Mouse (Mus musculus) mouse embryonic stem cell (cell line): ENCODE results near the gene Scml4.

Source experiments
- in situ Hi-C, 2 experiments: fragments of 300-500 bp; cut with MboI; formaldehyde crosslinking; loops; 1 replicate in 1 of 2; 3 replicates in 1 of 2; pipeline ENCODE4 v1.14.3; 2019 to 2020; ENCODE audit warnings: low sequenced_read_pairs in 2 of 2, low pct_unique_long_range_greater_than_20kb in 1 of 2, mixed read lengths in 1 of 2; ENCODE audit not compliant: unreplicated experiment in 1 of 2

The Scml4 gene

GRCm38 (mm10) chr10:42963061-42963460 is 102.9 kb downstream of the Scml4 start:
- in situ Hi-C loops: no loop called here

GRCm38 (mm10) chr10:42968332-42968731 is 108.2 kb downstream of the Scml4 start:
- in situ Hi-C loops: no loop called here

- in situ Hi-C loops: no loop called here
These were observed 112.5 kb downstream of the Scml4 start for GRCm38 (mm10) chr10:42972504-42973172.

- in situ Hi-C loops: no loop called here
These were observed 113.4 kb downstream of the Scml4 start for GRCm38 (mm10) chr10:42973537-42973936.

GRCm38 (mm10) chr10:42976577-42976976 is 116.4 kb downstream of the Scml4 start:
- in situ Hi-C loops: no loop called here

- in situ Hi-C loops: no loop called here
These were observed 118.2 kb downstream of the Scml4 start for GRCm38 (mm10) chr10:42978346-42978745.

GRCm38 (mm10) chr10:42980999-42981757 is 121.0 kb downstream of the Scml4 start:
- in situ Hi-C loops: no loop called here

GRCm38 (mm10) chr10:42984886-42985285 is 124.7 kb downstream of the Scml4 start:
- in situ Hi-C loops: loop anchor here in 1 of 2 experiments (5.0 kb wide), 1 partner anchor 143 kb away; no protein-coding TSS in a partner anchor

- in situ Hi-C loops: loop anchor here in 1 of 2 experiments (5.0 kb wide), 1 partner anchor 145 kb away; no protein-coding TSS in a partner anchor
These were observed 127.5 kb downstream of the Scml4 start for GRCm38 (mm10) chr10:42987594-42988052.

GRCm38 (mm10) chr10:42988627-42989026 is 128.5 kb downstream of the Scml4 start:
- in situ Hi-C loops: loop anchor here in 1 of 2 experiments (5.0 kb wide), 1 partner anchor 146 kb away; no protein-coding TSS in a partner anchor

GRCm38 (mm10) chr10:42989910-42990309 is 129.7 kb downstream of the Scml4 start:
- in situ Hi-C loops: loop anchor here (5.0 to 10.0 kb wide), 2 partner anchors 145 to 148 kb away; no protein-coding TSS in a partner anchor

GRCm38 (mm10) chr10:42991018-42991417 is 130.8 kb downstream of the Scml4 start:
- in situ Hi-C loops: loop anchor here in 1 of 2 experiments (10.0 kb wide), 1 partner anchor 146 kb away; no protein-coding TSS in a partner anchor

GRCm38 (mm10) chr10:42994331-42994782 is 134.2 kb downstream of the Scml4 start:
- in situ Hi-C loops: loop anchor here in 1 of 2 experiments (10.0 kb wide), 1 partner anchor 150 kb away; no protein-coding TSS in a partner anchor

GRCm38 (mm10) chr10:42995484-42995895 is 135.3 kb downstream of the Scml4 start:
- in situ Hi-C loops: loop anchor here in 1 of 2 experiments (10.0 kb wide), 1 partner anchor 151 kb away; no protein-coding TSS in a partner anchor

- in situ Hi-C loops: loop anchor here in 1 of 2 experiments (10.0 kb wide), 1 partner anchor 152 kb away; no protein-coding TSS in a partner anchor
These were observed 137.1 kb downstream of the Scml4 start for GRCm38 (mm10) chr10:42997278-42997677.

GRCm38 (mm10) chr10:42999324-42999723 is 139.2 kb downstream of the Scml4 start:
- in situ Hi-C loops: loop anchor here in 1 of 2 experiments (10.0 kb wide), 1 partner anchor 155 kb away; no protein-coding TSS in a partner anchor

- in situ Hi-C loops: no loop called here
These were observed 141.3 kb downstream of the Scml4 start for GRCm38 (mm10) chr10:43001433-43001832.

- in situ Hi-C loops: no loop called here
These were observed 142.0 kb downstream of the Scml4 start for GRCm38 (mm10) chr10:43002066-43002678.
